Mouse (Mus musculus): ENCODE measurements around the gene Wfdc5. TPM values are rescaled to one million over a fixed set of nuclear protein-coding genes. Genes with fewer than 3 reads are reported as not detected.

Wfdc5 gene
- polyA plus RNA-seq (2015; fragmentation: Nextera tagmentation; extraction: Ambion mirVana) = 0.15 and 0.18 TPM in 2 replicates

GRCm38 (mm10) chr2:164182692-164183255 is at the start of gene Wfdc5:
Gene Wfdc5 (minus strand): TSS chr2:164182742.
- Histone ChIP-seq H3K9ac (replicated peaks; ENCODE audit: low read depth) (no peak within 1 kb of the TSS), H3K27me3 (replicated peaks; ENCODE audit: insufficient read depth, low read length) (no peaks in the 10 kb centered on the region), H3K36me3 (ENCODE audit: insufficient read depth, low read length) (no peaks in the 10 kb centered on the region), H3K4me3 (ENCODE audit: low read depth, low read length) (no peak within 1 kb of the TSS), H3K4me1 (ENCODE audit: insufficient read depth, low read depth, low read length) (no peaks in the 10 kb centered on the region), H3K27ac (ENCODE audit: low read length) (no peak within 1 kb of the TSS), H3K9me3 (ENCODE audit: low read length) (no peaks in the 10 kb centered on the region), H3K4me2 (replicated peaks; ENCODE audit: low read depth, low read length) (no peak within 1 kb of the TSS)
- TF ChIP-seq EP300 (IDR thresholded peaks at IDR 0.05) = no peak
- no peak for TF ChIP-seq CTCF (IDR thresholded peaks at IDR 0.05)
- 65% methylated on average over 7 of the region's 7 CpGs for WGBS
- ATAC-seq (no peak), DNase-seq (ENCODE audit: low spot score) (no peak)

GRCm38 (mm10) chr2:164228361-164229070 is 46.0 kb upstream of the Wfdc5 start:
- ATAC-seq = no peak
- no peaks in the 10 kb centered on the region for H3K4me1 ChIP-seq (ENCODE audit: insufficient read depth, low read depth, low read length)
- H3K4me2 ChIP-seq (replicated peaks; ENCODE audit: low read depth, low read length) = no peak overlapping the region
- H3K27ac ChIP-seq (ENCODE audit: low read length) = no peak overlapping the region
- H3K9me3 ChIP-seq (ENCODE audit: low read length) = no peaks in the 10 kb centered on the region
- WGBS = 78% methylated on average over 8 of the region's 8 CpGs
- TF ChIP-seq EP300 (IDR thresholded peaks at IDR 0.05) (no peak), CTCF (IDR thresholded peaks at IDR 0.05) (no peak)
- no peaks in the 10 kb centered on the region for H3K36me3 ChIP-seq (ENCODE audit: insufficient read depth, low read length)
- no peak for DNase-seq (ENCODE audit: low spot score)
- H3K9ac ChIP-seq (replicated peaks; ENCODE audit: low read depth) = no peak overlapping the region
- H3K4me3 ChIP-seq (ENCODE audit: low read depth, low read length) = no peak overlapping the region
- H3K27me3 ChIP-seq (replicated peaks; ENCODE audit: insufficient read depth, low read length) = no peaks in the 10 kb centered on the region

- DNase-seq (ENCODE audit: low spot score) = no peak
- no peak for ATAC-seq
- Histone ChIP-seq H3K36me3 (ENCODE audit: insufficient read depth, low read length) (no peaks in the 10 kb centered on the region), H3K4me3 (ENCODE audit: low read depth, low read length) (no peak within 1 kb of the TSS), H3K4me1 (ENCODE audit: insufficient read depth, low read depth, low read length) (no peaks in the 10 kb centered on the region), H3K9ac (replicated peaks; ENCODE audit: low read depth) (no peak within 1 kb of the TSS), H3K27ac (ENCODE audit: low read length) (no peak within 1 kb of the TSS), H3K4me2 (replicated peaks; ENCODE audit: low read depth, low read length) (no peak within 1 kb of the TSS), H3K9me3 (ENCODE audit: low read length) (no peaks in the 10 kb centered on the region), H3K27me3 (replicated peaks; ENCODE audit: insufficient read depth, low read length) (no peaks in the 10 kb centered on the region)
- WGBS = 29% methylated on average over 11 of the region's 11 CpGs
- TF ChIP-seq EP300 (IDR thresholded peaks at IDR 0.05) = no peak
- TF ChIP-seq CTCF (IDR thresholded peaks at IDR 0.05) = no peak
These were observed 39.0 kb upstream of the Wfdc5 start, which contains the start of gene Wfdc15b for GRCm38 (mm10) chr2:164221522-164221921. Gene Wfdc15b (minus strand): TSS chr2:164221660.

- DNase-seq (ENCODE audit: low spot score) (no peak), ATAC-seq (no peak)
- no peaks in the 10 kb centered on the region for H3K36me3 ChIP-seq (ENCODE audit: insufficient read depth, low read length)
- no peaks in the 10 kb centered on the region for H3K4me1 ChIP-seq (ENCODE audit: insufficient read depth, low read depth, low read length)
- no peak for TF ChIP-seq EP300 (IDR thresholded peaks at IDR 0.05)
- no peak for TF ChIP-seq CTCF (IDR thresholded peaks at IDR 0.05)
- H3K27ac ChIP-seq (ENCODE audit: low read length) = no peak overlapping the region
- no peaks in the 10 kb centered on the region for H3K9me3 ChIP-seq (ENCODE audit: low read length)
- H3K4me2 ChIP-seq (replicated peaks; ENCODE audit: low read depth, low read length) = no peak overlapping the region
- H3K4me3 ChIP-seq (ENCODE audit: low read depth, low read length) = no peak overlapping the region
- H3K9ac ChIP-seq (replicated peaks; ENCODE audit: low read depth) = no peak overlapping the region
- no peaks in the 10 kb centered on the region for H3K27me3 ChIP-seq (replicated peaks; ENCODE audit: insufficient read depth, low read length)
- WGBS = 83% methylated on average over 9 of the region's 9 CpGs
These were observed 36.8 kb upstream of the Wfdc5 start for GRCm38 (mm10) chr2:164219295-164219694.

- no peak overlapping the region for H3K4me2 ChIP-seq (replicated peaks; ENCODE audit: low read depth, low read length)
- DNase-seq (ENCODE audit: low spot score) = no peak
- H3K4me3 ChIP-seq (ENCODE audit: low read depth, low read length) = no peak overlapping the region
- no peaks in the 10 kb centered on the region for H3K4me1 ChIP-seq (ENCODE audit: insufficient read depth, low read depth, low read length)
- no peak overlapping the region for H3K27ac ChIP-seq (ENCODE audit: low read length)
- 77% methylated on average over 5 of the region's 5 CpGs for WGBS
- no peak for ATAC-seq
- TF ChIP-seq CTCF (IDR thresholded peaks at IDR 0.05) (no peak), EP300 (IDR thresholded peaks at IDR 0.05) (no peak)
- no peak overlapping the region for H3K9ac ChIP-seq (replicated peaks; ENCODE audit: low read depth)
- no peaks in the 10 kb centered on the region for H3K36me3 ChIP-seq (ENCODE audit: insufficient read depth, low read length)
- no peaks in the 10 kb centered on the region for H3K27me3 ChIP-seq (replicated peaks; ENCODE audit: insufficient read depth, low read length)
- no peaks in the 10 kb centered on the region for H3K9me3 ChIP-seq (ENCODE audit: low read length)
These were observed 30.2 kb upstream of the Wfdc5 start for GRCm38 (mm10) chr2:164212711-164213110.

GRCm38 (mm10) chr2:164210892-164211291 is 28.4 kb upstream of the Wfdc5 start:
- no peak for TF ChIP-seq CTCF (IDR thresholded peaks at IDR 0.05)
- no peak for TF ChIP-seq EP300 (IDR thresholded peaks at IDR 0.05)
- ATAC-seq (no peak), DNase-seq (ENCODE audit: low spot score) (no peak)
- 88% methylated on average over 4 of the region's 4 CpGs for whole genome bisulfite sequencing
- H3K9me3 ChIP-seq (ENCODE audit: low read length) = no peaks in the 10 kb centered on the region
- H3K27ac ChIP-seq (ENCODE audit: low read length) = no peak overlapping the region
- H3K27me3 ChIP-seq (replicated peaks; ENCODE audit: insufficient read depth, low read length) = no peaks in the 10 kb centered on the region
- H3K4me1 ChIP-seq (ENCODE audit: insufficient read depth, low read depth, low read length) = no peaks in the 10 kb centered on the region
- H3K4me2 ChIP-seq (replicated peaks; ENCODE audit: low read depth, low read length) = no peak overlapping the region
- H3K9ac ChIP-seq (replicated peaks; ENCODE audit: low read depth) = no peak overlapping the region
- H3K36me3 ChIP-seq (ENCODE audit: insufficient read depth, low read length) = no peaks in the 10 kb centered on the region
- no peak overlapping the region for H3K4me3 ChIP-seq (ENCODE audit: low read depth, low read length)

Measured in lung, postnatal 0 days (tissue).